Mouse (Mus musculus) left cerebral cortex, adult 9 months (tissue): Measurements from ENCODE around the gene Ugt1a10.

Source experiments
- DNase-seq, 2 experiments: peaks; one replicate each; pipeline ENCODE4 v3.0.0; 2022; ENCODE audit warnings: low spot score in 2 of 2

The Ugt1a10 gene

GRCm38 (mm10) chr1:88253540-88253939 is 198.4 kb downstream of the Ugt1a10 start:
- no peak for DNase-seq

GRCm38 (mm10) chr1:88254793-88255465 is 199.7 kb downstream of the Ugt1a10 start:
- no peak for DNase-seq

GRCm38 (mm10) chr1:88255466-88255857 is 200.3 kb downstream of the Ugt1a10 start:
- DNase-seq, result no peak

- no peak for DNase-seq
These were observed 201.0 kb downstream of the Ugt1a10 start for GRCm38 (mm10) chr1:88255989-88256754.

GRCm38 (mm10) chr1:88256886-88257663 is 201.9 kb downstream of the Ugt1a10 start:
- no peak for DNase-seq

- DNase-seq, result no peak
These were observed 202.5 kb downstream of the Ugt1a10 start for GRCm38 (mm10) chr1:88257681-88258080.

- DNase-seq, result no peak
These were observed 203.2 kb downstream of the Ugt1a10 start for GRCm38 (mm10) chr1:88258361-88258760.

GRCm38 (mm10) chr1:88258881-88259642 is 203.9 kb downstream of the Ugt1a10 start:
- no peak for DNase-seq

- no peak for DNase-seq
These were observed 204.4 kb downstream of the Ugt1a10 start for GRCm38 (mm10) chr1:88259643-88260024.

- DNase-seq, result no peak
These were observed 204.9 kb downstream of the Ugt1a10 start for GRCm38 (mm10) chr1:88260114-88260513.

- no peak for DNase-seq
These were observed 205.6 kb downstream of the Ugt1a10 start for GRCm38 (mm10) chr1:88260604-88261377.

GRCm38 (mm10) chr1:88261706-88262105 is 206.5 kb downstream of the Ugt1a10 start:
- no peak for DNase-seq

- no peak for DNase-seq
These were observed 207.1 kb downstream of the Ugt1a10 start for GRCm38 (mm10) chr1:88262255-88262654.

- DNase-seq, result no peak
These were observed 207.8 kb downstream of the Ugt1a10 start for GRCm38 (mm10) chr1:88262961-88263360.

GRCm38 (mm10) chr1:88263778-88264177 is 208.6 kb downstream of the Ugt1a10 start:
- no peak for DNase-seq

GRCm38 (mm10) chr1:88264237-88264868 is 209.2 kb downstream of the Ugt1a10 start:
- DNase-seq, result no peak

- no peak for DNase-seq
These were observed 209.7 kb downstream of the Ugt1a10 start for GRCm38 (mm10) chr1:88264869-88265240.

GRCm38 (mm10) chr1:88266123-88266522 is 210.9 kb downstream of the Ugt1a10 start:
- DNase-seq, result no peak

- no peak for DNase-seq
These were observed 212.3 kb downstream of the Ugt1a10 start for GRCm38 (mm10) chr1:88267489-88267888.

GRCm38 (mm10) chr1:88268070-88268469 is 212.9 kb downstream of the Ugt1a10 start:
- DNase-seq, result no peak
